Mouse (Mus musculus): ENCODE results near the gene Chdh. TPM values are rescaled to one million over a fixed set of nuclear protein-coding genes. Genes with fewer than 3 reads are reported as not detected.
A peak's percentile ranks its signal among the peaks of the same experiment; 100 is the strongest.

The Chdh gene
- total and polyA plus RNA-seq, 2 experiments from 2014 or later = 0.65 to 2.5 TPM

DNA sequence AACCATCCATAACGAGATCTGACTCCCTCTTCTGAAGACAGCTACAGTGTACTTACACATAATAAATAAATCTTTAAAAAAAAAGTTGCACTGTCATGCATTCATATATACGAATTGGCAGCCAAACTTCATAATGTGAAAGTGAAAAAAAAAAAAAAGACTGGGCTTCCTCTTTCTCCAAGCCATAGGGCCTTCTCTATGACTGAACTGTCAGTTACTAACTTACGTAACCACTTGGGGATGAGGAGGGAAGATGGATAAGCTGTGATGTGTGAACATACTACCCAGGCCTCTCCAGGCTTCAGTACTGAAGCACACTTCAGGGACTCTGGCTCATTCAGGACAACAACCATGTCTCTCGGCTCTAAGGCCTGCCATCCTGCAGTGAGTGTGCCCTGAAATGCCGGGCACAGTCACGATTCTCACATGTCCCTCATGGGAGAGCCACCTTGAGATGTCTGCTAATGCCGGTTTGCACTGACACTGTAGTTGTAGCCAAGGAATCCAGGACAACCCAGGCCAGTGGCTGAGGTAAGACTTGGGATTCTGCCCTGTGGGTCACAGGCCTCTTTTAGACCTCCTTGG lies 34.6 kb downstream of the Chdh start:
- Histone ChIP-seq H3K4me3 (ENCODE audit: low read depth, low read length) (no peak overlapping the region), H3K36me3 (ENCODE audit: insufficient read depth, low read length) (peaks cover 52% of the 10 kb centered on the region), H3K4me1 (ENCODE audit: insufficient read depth, low read length) (no peaks in the 10 kb centered on the region), H3K27me3 (ENCODE audit: insufficient read depth, low read length) (no peaks in the 10 kb centered on the region), H3K27ac (ENCODE audit: low read depth, low read length) (no peak overlapping the region), H3K9ac (replicated peaks; ENCODE audit: low read length, poor library complexity, severe bottlenecking) (no peak overlapping the region), H3K4me2 (ENCODE audit: low read depth, low read length, poor library complexity, severe bottlenecking) (no peak overlapping the region), H3K9me3 (ENCODE audit: low read length) (no peaks in the 10 kb centered on the region)
- TF ChIP-seq CTCF (IDR thresholded peaks at IDR 0.05) = no peak
- ATAC-seq (ENCODE audit: low FRiP score) = no peak
- WGBS = 87% methylated on average over 7 of the region's 7 CpGs
- DNase-seq (ENCODE audit: low spot score) = no peak

DNA sequence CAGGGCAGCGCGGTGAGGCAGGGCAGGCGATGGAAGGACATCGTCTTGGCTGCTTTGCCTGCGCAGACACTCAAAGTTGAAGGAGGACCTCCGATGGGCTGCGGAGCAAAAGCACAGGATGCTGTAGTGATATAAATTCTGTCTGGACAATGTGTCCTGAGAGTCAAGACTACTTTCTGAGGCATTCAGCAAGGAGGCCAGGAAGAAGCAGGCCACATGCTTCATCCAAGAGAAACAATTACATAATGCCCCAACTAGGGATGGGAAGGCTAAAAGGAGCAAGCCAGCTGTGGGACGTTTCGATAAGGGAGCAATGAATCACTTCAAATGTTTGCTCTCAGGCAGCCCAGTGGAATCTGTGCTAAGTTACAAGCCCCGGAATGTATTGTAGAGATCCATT lies 36.4 kb downstream of the Chdh start:
- Histone ChIP-seq H3K9ac (replicated peaks; ENCODE audit: low read length, poor library complexity, severe bottlenecking) (no peak overlapping the region), H3K4me3 (ENCODE audit: low read depth, low read length) (no peak overlapping the region), H3K9me3 (ENCODE audit: low read length) (no peaks in the 10 kb centered on the region), H3K36me3 (ENCODE audit: insufficient read depth, low read length) (peaks cover 55% of the 10 kb centered on the region), H3K4me2 (ENCODE audit: low read depth, low read length, poor library complexity, severe bottlenecking) (no peak overlapping the region), H3K27ac (ENCODE audit: low read depth, low read length) (no peak overlapping the region), H3K4me1 (ENCODE audit: insufficient read depth, low read length) (no peaks in the 10 kb centered on the region), H3K27me3 (ENCODE audit: insufficient read depth, low read length) (no peaks in the 10 kb centered on the region)
- TF ChIP-seq CTCF (IDR thresholded peaks at IDR 0.05) = no peak
- ATAC-seq (ENCODE audit: low FRiP score) (no peak), DNase-seq (ENCODE audit: low spot score) (no peak)
- WGBS = 92% methylated on average over 10 of the region's 10 CpGs

DNA sequence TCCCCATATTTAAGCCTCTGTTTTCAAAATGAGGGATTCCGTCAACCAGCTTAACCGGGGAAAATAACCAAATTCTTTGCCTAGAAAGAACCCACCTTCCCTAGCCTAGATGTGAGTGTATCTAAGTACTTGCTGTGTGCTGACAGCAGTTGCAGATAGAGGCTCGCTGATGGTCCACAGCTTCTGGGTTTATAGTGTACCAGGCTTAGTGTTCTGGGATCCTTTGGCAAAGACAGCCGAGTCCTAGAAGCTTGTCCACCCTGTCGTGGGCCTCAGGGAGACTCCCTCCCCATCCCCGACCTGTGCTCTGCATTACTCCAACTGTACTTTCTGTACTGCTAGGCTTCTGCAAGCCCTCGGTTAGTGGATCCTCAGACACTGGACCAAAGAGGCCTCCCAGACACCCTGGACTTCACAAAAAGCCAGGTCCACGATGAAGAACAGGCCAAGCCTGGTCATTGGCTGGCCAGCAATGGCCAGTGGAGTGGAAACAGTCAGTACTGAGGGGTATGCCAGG lies 36.9 kb downstream of the Chdh start:
- TF ChIP-seq CTCF (IDR thresholded peaks at IDR 0.05) = no peak
- no peak overlapping the region for H3K9ac ChIP-seq (replicated peaks; ENCODE audit: low read length, poor library complexity, severe bottlenecking)
- H3K4me2 ChIP-seq (ENCODE audit: low read depth, low read length, poor library complexity, severe bottlenecking) = no peak overlapping the region
- H3K4me1 ChIP-seq (ENCODE audit: insufficient read depth, low read length) = no peaks in the 10 kb centered on the region
- no peak for DNase-seq (ENCODE audit: low spot score)
- no peak overlapping the region for H3K4me3 ChIP-seq (ENCODE audit: low read depth, low read length)
- no peak overlapping the region for H3K27ac ChIP-seq (ENCODE audit: low read depth, low read length)
- WGBS = 83% methylated on average over 8 of the region's 8 CpGs
- H3K9me3 ChIP-seq (ENCODE audit: low read length) = no peaks in the 10 kb centered on the region
- no peaks in the 10 kb centered on the region for H3K27me3 ChIP-seq (ENCODE audit: insufficient read depth, low read length)
- H3K36me3 ChIP-seq (ENCODE audit: insufficient read depth, low read length) = peaks cover 55% of the 10 kb centered on the region
- no peak for ATAC-seq (ENCODE audit: low FRiP score)

DNA sequence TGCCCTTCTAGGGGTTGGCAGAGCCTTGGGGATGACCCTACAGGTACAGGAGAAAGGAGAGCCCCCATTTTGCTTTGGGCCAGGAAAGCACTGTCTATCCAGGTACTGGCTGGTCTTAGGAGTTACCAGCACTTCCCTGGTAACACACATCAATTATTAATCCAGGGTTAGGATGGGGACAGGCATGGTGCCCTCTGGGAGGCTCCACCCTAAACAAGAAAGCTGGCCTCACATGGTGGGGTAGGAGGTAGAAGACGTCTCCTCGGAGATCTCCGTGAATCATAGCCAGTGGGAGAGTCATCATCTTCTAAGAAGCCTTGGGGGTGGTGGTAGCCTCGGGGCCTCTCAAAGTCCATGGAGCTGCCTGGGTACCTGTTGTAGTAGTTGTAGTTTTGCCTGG lies 38.2 kb downstream of the Chdh start:
- no peak for DNase-seq (ENCODE audit: low spot score)
- H3K9me3 ChIP-seq (ENCODE audit: low read length) = no peaks in the 10 kb centered on the region
- H3K36me3 ChIP-seq (ENCODE audit: insufficient read depth, low read length) = peaks cover 54% of the 10 kb centered on the region
- H3K27ac ChIP-seq (ENCODE audit: low read depth, low read length) = no peak overlapping the region
- H3K9ac ChIP-seq (replicated peaks; ENCODE audit: low read length, poor library complexity, severe bottlenecking) = no peak overlapping the region
- no peak overlapping the region for H3K4me2 ChIP-seq (ENCODE audit: low read depth, low read length, poor library complexity, severe bottlenecking)
- no peaks in the 10 kb centered on the region for H3K4me1 ChIP-seq (ENCODE audit: insufficient read depth, low read length)
- no peak for ATAC-seq (ENCODE audit: low FRiP score)
- WGBS = 90% methylated on average over 4 of the region's 4 CpGs
- no peak for TF ChIP-seq CTCF (IDR thresholded peaks at IDR 0.05)
- H3K27me3 ChIP-seq (ENCODE audit: insufficient read depth, low read length) = no peaks in the 10 kb centered on the region
- no peak overlapping the region for H3K4me3 ChIP-seq (ENCODE audit: low read depth, low read length)

DNA sequence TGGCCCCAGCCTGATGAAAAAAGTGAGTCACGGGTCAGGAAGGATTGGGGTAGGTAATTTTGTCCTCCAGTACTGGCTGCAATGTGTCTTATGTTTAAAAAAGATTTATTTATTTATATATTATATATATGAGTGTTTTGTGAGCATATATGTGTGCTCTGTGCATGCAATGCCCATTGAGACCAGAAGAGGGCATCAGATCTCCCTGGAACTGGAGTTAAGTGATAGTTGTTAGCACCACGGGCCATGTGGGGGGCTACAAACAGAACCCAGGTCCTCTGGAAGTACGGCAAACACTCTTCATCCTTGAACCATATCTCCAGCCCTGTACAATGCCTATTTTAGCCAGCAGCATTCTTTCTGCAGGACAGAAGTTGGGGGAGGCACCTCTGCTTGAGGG lies 39.2 kb downstream of the Chdh start:
- H3K36me3 ChIP-seq (ENCODE audit: insufficient read depth, low read length) = peaks cover 47% of the 10 kb centered on the region
- H3K4me3 ChIP-seq (ENCODE audit: low read depth, low read length) = no peak overlapping the region
- no peaks in the 10 kb centered on the region for H3K9me3 ChIP-seq (ENCODE audit: low read length)
- no peaks in the 10 kb centered on the region for H3K27me3 ChIP-seq (ENCODE audit: insufficient read depth, low read length)
- WGBS = 93% methylated on average over 3 of the region's 3 CpGs
- H3K4me2 ChIP-seq (ENCODE audit: low read depth, low read length, poor library complexity, severe bottlenecking) = no peak overlapping the region
- H3K4me1 ChIP-seq (ENCODE audit: insufficient read depth, low read length) = no peaks in the 10 kb centered on the region
- TF ChIP-seq CTCF (IDR thresholded peaks at IDR 0.05) = peak; percentile 46
- H3K9ac ChIP-seq (replicated peaks; ENCODE audit: low read length, poor library complexity, severe bottlenecking) = no peak overlapping the region
- H3K27ac ChIP-seq (ENCODE audit: low read depth, low read length) = no peak overlapping the region
- no peak for DNase-seq (ENCODE audit: low spot score)
- no peak for ATAC-seq (ENCODE audit: low FRiP score)

DNA sequence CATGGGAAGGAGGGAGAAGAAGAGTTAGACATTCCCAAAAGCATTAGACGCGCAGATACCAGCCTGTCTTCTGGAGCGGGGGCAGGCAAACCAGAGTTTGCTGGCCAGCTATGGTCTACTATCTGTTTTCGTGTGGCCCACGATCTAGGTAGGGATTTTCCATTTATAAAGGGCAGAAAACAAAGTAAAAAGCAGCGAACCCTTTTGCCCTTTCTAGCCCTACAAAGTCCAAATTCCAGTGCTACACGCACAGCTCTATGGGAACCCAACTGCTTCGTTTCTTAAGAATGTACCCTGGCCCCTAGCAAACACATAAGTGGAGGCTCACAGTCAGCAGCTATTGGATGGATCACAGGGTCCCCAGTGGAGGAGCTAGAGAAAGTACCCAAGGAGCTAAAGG lies 41.5 kb downstream of the Chdh start:
- DNase-seq (ENCODE audit: low spot score) (no peak), ATAC-seq (ENCODE audit: low FRiP score) (no peak)
- H3K9ac ChIP-seq (replicated peaks; ENCODE audit: low read length, poor library complexity, severe bottlenecking) = no peak overlapping the region
- WGBS = 75% methylated on average over 8 of the region's 8 CpGs
- H3K4me3 ChIP-seq (ENCODE audit: low read depth, low read length) = no peak overlapping the region
- H3K27me3 ChIP-seq (ENCODE audit: insufficient read depth, low read length) = no peaks in the 10 kb centered on the region
- no peak for TF ChIP-seq CTCF (IDR thresholded peaks at IDR 0.05)
- no peak overlapping the region for H3K27ac ChIP-seq (ENCODE audit: low read depth, low read length)
- H3K9me3 ChIP-seq (ENCODE audit: low read length) = no peaks in the 10 kb centered on the region
- H3K4me2 ChIP-seq (ENCODE audit: low read depth, low read length, poor library complexity, severe bottlenecking) = no peak overlapping the region
- no peaks in the 10 kb centered on the region for H3K4me1 ChIP-seq (ENCODE audit: insufficient read depth, low read length)
- H3K36me3 ChIP-seq (ENCODE audit: insufficient read depth, low read length) = peaks cover 35% of the 10 kb centered on the region
